Mouse (Mus musculus) CH12.LX (cell line): ENCODE measurements around the gene Rhbdl1.

Experiments
- CHD2 ChIP-seq: IDR thresholded peaks from 2 replicates; pipeline ENCODE4 v1.6.1; 2011; ENCODE audit warnings: low read length, improper control_type of control experiment
- CTCF ChIP-seq, 2 experiments: IDR thresholded peaks in 1 of 2; conservative IDR thresholded peaks in 1 of 2; 2 replicates each; pipeline ENCODE4 v1.5.1; 2011 to 2012; ENCODE audit warnings: low read depth in 2 of 2, low read length in 2 of 2, improper control_type of control experiment in 1 of 2, inconsistent platforms in 1 of 2, mild to moderate bottlenecking in 1 of 2, moderate library complexity in 1 of 2
- EP300 ChIP-seq: IDR thresholded peaks from 2 replicates; pipeline ENCODE4 v1.6.1; 2011; ENCODE audit warnings: low read length, improper control_type of control experiment
- MAZ ChIP-seq: IDR thresholded peaks from 2 replicates; pipeline ENCODE4 v1.6.1; 2012; ENCODE audit warnings: low read depth, mild to moderate bottlenecking, inconsistent platforms, low read length, improper control_type of control experiment, moderate library complexity
- POLR2A ChIP-seq: IDR thresholded peaks from 2 replicates; pipeline ENCODE4 v1.6.1; 2011; ENCODE audit warnings: low read depth, mild to moderate bottlenecking, improper control_type of control experiment, low read length
- TBP ChIP-seq: conservative IDR thresholded peaks from 2 replicates; pipeline ENCODE4 v1.6.1; 2011; ENCODE audit warnings: low read depth, low read length, improper control_type of control experiment
- ZNF384 ChIP-seq: IDR thresholded peaks from 2 replicates; pipeline ENCODE4 v1.6.1; 2012; ENCODE audit warnings: low read depth, low read length, improper control_type of control experiment, inconsistent platforms

GRCm38 (mm10) chr17:25885636-25886035 lies 48.5 kb upstream of the Rhbdl1 start:
- TF ChIP-seq POLR2A (no peak), CTCF (conservative IDR thresholded peaks at IDR 0.05 in 1 of 2, IDR thresholded peaks at IDR 0.05 in 1 of 2; ENCODE audit: low read depth in 2 of 2, low read length in 2 of 2) (peak; percentile 48 to 66; a peak in 3 of 4 replicates), ZNF384 (no peak), EP300 (no peak), TBP (no peak), CHD2 (no peak), MAZ (no peak)
